Mouse (Mus musculus): ENCODE results near the gene Osbpl2. TPM values are rescaled to one million over a fixed set of nuclear protein-coding genes. Genes with fewer than 3 reads are reported as not detected.

Gene Osbpl2
- total RNA-seq, 2 experiments from 2014 or later, result 35.1 to 37.2 TPM

DNA sequence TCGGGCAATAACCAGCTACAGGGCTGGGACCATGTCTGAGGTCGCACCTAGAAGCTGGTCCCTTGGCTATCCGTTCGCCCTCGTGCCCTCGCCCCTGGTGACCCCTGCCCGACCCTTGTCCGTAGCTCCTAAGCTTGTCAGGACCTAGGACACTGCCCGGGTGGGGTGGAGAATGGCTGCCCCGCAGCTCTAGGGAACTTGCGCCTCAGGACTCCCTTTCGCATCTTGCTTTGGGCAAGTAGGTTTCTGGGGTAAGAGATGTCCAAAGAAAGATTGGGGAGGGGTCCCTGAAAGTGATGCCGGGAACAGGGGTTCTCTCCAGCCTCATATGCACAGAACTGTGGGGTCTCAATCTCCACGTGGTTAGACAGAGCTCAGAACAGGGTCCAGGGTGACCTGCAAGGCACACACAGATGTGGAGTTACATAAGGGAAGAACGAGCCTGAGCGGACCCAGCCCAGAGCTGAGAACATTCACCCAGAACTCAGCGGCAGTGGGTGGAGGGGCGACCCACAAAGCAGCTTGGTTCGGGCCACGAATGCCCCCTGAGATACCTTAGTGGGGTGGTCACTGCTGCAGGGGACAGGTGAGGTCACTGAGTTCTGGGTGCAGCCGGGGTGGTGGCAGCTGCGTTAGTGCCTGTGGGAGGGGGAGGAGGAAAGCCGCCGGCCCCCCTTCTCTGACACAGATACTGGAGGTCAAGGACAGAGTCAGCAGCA is 14.3 kb upstream of the Osbpl2 start:
- DNase-seq (ENCODE audit: low spot score in 2 of 2), result no peak

DNA sequence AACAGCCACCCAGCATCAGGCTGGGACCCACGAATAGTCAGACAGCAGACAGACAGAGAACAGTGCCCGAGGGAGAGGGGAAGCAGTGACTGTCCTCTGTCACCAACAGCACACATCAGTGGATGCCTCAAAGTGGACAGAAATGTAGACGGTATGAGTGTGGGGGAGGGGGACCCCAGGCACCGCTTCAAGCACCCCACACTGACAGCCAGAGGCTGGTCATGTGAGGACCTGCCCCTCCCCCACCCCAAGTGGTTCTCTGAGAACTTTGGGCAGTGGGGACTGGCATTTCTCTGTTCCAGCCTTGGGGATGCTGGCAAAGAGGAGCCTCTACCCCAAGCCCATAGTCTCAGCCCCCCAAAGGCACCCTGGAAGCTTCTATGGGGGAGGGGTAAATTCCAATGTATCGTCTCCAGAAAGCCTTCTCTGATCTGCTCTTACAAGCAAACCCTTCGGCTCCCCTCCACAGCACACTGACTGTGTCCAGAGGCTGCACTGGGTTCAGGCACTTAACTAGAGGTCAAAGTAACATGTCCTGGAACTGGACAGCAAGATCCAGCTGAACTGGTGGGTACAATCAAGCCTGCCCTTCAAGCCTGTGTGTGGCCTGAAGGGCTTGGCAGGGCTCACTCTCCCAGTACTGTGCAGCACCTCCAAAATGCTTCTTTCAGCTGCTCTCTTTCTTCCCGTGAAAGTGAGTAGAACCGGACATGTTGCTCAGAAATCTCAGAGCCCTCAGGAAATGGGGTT is 13.5 kb upstream of the Osbpl2 start:
- DNase-seq (ENCODE audit: low spot score in 2 of 2), result no peak

DNA sequence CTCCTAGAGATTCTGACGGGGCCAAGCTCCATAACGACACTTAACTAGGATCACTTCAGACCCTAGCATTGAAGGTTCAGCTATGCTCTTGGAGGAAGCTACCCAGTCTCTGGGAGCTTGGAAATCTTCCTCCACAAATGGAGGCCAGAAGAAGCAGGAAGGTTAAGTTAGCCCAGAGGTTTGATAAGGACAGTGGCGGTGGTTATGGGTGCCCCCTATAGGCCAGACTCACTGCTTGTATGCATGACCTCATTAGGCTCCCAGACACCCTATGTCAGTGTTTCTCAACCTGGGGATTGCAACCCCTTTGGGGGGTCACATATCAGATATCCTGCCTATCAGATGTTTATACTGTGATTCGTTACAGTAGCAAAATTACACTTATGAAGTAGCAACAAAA is 12.0 kb upstream of the Osbpl2 start:
- DNase-seq (ENCODE audit: low spot score in 2 of 2), result no peak

DNA sequence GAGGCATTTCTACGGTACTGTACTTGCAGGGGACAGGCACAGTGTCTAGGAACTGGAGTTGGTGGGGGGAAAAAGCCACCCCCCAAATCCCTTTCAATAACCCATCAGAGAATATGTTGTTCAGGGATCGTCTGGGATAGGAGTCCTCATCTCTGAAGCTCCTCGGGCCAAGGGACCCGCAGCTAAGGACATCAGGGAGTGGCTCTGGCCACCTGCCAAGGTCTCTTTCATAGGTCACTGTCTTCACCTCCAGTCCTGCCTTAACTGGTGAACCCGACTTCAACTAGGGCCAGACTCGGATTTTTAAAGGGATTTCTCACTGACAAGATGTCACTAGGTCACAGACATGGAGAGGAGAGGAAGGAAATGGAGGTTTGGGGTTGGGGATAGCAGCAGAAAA is 10.8 kb upstream of the Osbpl2 start:
- DNase-seq (ENCODE audit: low spot score in 2 of 2), result no peak

DNA sequence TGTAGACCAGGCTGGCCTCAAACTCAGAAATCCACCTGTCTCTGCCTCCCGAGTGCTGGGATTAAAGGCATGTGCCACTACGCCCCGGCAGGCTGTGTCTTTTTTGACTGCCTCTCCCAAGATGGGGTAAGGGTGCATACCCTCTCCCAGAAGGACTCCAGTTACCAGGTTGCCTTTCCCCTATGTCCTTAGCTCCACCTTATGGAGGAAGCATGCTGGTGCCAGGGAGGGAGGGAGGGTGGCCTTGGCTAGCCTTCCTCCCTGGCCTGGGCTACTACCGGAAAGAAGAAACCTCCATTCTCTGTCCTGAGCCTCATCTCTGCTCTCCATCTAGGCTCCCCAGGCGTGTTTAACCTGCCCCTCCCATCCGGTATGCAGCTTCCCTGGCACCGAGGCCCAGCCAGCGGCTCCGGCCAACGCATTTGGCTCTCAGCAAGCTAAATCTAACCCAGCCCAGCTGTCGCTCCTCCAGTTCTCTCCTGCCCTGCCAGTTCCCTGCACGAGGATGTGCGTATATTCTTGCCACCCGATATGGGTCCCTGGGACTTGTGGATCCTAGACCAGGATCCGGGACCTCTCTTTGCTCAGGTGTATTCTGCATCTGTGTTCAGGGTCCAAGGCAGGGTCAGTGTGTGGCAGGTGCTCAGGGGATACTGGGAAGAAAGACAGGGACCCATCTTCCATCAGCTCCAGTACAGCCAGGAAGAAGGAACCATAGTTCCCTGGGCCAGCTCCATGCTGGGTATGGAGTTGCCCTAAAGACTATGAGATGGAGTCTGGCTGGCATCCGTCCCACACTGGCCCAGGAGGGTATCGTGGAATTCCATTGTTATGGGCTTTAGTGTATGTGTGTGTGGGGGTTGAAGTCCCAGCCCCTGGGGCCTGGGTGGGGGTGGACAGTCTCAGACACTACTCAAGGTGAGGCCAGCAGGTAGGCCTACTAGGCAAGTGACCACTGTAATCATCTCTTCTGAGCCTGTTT is 4.9 kb upstream of the Osbpl2 start:
- DNase-seq (ENCODE audit: low spot score in 2 of 2), result no peak

DNA sequence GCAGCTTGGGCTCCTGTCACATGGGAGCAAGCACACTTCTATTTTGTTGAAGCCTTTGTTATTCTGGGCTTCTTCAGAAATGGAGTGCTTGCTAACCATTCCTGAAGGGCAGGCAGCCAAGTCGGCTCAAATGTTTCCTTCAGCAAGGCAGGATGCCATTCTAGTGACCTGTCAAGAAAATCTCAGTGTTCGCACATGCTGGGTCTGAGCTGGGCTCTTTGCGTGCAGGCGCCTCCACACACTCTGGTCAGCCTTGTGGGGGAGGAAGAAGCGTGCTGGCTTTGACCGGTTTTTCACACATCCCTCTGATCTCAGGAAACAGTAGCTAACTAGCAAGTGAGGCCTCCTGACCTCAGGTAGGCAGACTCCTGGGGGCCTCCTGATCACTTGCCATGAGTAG is 3.8 kb upstream of the Osbpl2 start:
- DNase-seq (ENCODE audit: low spot score in 2 of 2), result no peak

DNA sequence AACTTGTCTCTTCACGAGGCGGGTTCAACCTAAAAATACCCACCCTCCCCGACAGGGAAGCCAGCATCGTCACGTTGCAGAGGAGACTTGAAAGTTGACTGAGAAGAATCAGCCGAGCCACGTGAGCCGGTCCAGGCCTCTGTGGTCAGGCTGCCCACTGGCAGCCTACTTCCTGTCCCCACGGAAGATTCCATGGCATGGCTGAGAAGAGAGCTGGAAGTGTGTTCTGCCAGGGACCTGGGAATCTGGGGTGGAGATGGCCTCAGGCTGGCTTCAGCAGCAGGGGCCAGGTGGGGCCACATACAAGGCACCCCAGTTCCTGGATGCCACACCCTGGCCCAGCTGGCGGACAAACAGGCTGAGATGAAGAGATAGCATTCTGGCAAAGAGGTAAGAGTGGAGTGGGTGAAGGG is 3.0 kb upstream of the Osbpl2 start:
- no peak for DNase-seq (ENCODE audit: low spot score in 2 of 2)

DNA sequence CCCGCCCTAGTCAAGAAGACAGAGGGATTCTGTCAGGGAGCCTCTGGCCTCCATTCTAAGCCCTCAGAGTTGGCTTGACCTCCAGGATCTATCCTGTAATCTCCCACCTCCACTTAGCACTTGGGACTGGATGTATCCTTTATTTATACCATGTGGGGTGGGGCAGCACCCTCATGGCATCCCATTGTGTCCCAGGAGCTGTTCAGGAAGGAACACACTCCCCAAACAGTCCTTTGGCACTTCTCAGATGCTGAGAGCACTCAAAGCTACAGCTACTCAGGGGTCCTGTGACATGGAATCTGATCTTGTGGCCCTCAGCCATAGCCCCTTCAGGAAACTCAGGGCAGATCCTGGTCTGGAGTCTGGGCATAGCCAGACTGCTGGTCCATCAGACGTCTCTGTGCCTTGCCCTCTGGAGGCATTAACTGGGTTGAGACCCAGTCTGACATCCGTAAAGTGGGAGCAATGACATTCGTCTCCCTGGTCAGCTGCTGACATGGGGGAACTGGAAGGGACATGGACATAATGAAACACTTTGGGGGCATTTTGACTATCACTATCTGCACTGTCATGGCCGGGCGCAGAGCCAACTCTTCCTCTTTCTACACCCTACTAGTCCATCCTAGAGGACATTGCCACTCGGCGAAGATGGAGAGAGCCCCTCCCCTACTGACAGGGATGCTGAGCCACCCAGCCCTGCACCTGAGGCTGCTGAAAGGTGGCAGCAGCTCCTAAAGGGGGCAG is 2.2 kb upstream of the Osbpl2 start:
- no peak for DNase-seq (ENCODE audit: low spot score in 2 of 2)

DNA sequence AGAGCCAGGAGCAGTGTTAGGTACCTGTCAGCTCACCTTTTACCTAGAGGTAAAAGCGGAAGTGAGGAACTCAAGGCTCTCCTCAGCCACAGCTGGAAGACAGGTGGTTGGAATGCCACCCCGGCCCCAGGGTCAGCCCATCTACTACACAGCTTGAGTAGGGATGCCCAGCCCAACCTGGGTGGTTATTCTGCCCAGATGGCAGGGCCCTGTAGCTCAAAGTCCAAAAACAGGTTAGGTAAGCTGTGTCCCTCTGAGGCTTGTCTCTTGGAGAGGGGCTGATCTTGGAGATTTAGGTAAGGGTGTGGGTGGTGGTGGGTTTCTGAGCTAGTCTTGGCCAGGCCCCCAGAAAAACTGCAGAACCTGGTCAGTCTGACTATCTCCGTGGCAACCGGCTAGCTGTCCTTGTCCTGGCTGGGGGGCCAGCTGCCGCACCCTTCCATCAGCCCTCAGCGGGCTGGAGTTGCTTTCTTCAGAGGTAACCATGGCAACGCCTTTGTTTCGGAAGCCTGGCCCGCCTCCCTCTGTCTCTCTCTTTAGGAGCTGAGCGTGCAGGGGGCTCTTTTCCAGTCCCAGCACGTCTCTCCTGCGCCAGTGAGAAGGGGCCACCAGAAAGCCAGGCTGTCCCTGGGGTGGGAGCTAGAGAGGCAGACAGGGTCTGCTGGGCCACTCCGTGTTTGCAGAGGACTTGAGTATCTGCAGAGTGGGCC is 1.5 kb upstream of the Osbpl2 start:
- no peak for DNase-seq (ENCODE audit: low spot score in 2 of 2)

DNA sequence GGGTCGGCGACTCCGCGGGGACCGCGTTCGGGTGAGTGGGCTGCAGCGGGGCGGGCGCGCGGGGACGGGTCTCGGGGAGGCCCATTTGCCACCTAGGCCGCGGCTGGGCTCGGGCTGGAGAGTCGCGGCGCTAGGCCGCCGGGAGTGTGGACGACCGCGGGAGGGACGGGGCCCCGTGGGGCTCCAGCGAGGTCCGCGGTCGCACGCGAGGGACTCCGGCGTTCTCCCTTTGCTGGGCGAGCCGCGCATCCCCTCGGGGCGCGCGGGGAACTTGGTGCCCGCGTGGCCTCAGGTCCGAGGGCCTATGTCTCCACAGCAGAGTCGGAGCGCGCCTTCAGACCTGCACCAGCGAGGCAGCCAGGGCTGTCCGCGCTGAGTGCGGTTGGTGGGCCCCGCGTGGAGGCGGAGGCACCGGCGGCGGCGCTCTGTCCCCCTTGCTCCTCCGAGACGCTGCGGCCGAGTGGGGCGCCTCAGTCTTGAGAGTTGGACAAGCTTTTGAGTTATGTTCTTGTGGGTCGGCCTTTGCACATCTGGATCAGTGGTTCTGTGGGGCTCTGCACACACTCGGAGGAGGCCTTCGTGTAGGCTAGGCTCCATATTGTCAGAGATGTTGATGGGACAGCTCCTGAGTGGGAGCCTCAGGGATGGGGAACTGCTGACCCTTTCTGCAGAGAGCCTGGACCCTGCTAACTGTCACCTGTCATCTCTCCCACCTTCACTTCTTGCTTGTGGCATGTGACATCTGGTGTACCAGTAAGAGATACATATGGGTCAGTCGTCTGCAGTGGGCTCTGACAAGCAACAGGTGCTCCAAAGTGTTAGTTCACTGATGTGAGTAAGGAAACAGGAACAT is 559 bp downstream of the Osbpl2 start:
- no peak for DNase-seq (ENCODE audit: low spot score in 2 of 2)

DNA sequence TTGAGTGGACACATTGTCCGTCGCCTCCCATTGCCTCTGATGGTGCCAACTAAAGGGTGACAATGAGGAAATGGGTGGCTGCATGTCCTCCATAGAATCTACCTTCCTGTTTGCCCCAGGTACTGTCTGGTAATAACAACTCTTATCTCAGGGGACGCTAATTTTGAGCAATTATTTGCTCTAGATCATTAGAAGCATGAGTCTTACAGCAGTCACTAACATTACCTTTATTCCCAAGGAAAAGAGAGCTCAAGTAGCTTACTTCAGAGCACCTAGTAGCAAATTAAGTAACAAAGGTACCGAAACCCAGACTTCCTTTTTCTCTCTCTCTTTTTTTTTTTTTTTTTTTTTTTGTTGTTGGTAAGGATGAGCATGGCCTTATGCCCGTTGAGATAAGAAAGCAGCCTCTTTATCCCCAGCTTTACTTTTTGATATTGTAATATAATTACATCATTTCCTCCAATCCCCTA is 1.2 kb downstream of the Osbpl2 start:
- DNase-seq (ENCODE audit: low spot score in 2 of 2), result no peak

DNA sequence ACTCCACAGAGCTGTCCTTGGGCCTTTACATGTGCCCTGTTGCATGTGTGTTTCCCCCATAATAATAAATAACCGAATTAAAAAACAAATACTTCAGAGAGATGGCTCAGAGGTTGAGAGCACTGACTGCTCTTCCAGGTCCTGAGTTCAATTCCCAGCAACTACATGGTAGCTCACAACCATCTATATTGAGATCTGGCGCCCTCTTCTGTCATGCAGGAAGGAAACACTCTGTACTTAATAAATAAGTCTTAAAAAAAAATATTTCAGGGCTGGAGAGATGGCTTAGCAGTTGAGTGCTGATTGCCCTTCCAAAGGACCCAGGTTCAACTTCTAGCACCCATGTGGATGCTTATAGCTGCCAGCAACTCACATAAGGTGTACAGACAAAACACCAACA is 5.1 kb downstream of the Osbpl2 start:
- DNase-seq (ENCODE audit: low spot score in 2 of 2), result no peak

DNA sequence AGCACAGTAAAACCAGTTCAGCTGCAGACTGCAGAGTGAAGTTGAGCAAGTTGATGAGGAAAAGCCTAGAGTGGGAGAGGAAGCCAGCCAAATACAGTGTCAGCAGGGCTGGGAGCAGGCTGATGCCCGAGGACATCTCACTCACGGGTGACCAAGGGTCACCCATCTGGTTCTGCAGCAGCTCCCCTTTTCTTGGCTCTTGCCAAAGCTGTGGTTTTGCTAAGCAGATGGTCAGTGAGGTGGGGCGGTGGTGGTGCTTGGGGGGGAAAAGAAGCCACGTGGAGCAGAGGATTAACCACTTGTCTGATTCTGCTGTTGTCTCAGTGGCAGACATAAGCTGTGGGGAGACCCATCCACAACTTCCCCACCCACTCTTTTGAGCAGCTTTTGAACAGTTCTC is 7.1 kb downstream of the Osbpl2 start:
- DNase-seq (ENCODE audit: low spot score in 2 of 2), result no peak

DNA sequence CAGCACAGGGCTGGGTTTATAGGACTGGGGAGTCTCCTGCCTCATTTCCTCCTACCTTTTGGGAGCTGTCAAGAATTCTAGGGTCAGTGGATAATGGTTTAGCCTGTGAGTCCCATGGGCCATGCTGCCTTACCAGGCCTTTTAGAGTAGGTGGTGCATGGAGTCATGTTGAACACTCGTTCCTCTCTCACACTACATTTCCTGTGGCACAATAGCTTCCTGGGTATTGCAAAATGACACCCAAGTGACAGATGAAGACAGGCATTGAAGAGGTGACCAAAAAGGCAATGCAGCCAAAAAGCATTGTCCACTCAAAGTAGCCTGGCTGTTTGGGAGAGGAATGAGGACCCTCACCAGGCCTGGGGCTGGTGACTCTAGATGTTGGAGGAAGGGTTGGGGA is 8.6 kb downstream of the Osbpl2 start:
- no peak for DNase-seq (ENCODE audit: low spot score in 2 of 2)

DNA sequence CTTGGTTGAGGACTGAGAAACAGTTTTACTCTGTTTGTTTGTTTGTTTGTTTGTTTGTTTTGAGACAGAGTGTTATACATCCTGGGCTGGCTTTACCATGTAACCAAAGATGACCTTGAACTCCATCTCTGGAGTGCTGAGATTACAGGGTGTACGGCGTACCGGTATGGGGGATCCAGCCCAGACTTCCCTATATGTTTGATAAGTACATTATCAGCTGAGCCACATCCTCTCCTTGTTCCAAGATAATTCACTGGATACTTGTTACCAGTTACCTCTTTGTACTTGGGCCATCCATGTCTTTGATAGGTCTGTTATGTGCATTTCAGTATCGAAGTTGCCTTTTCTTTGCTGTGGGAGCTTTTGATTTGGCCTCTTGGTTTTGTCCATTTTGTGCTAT is 14.1 kb downstream of the Osbpl2 start:
- no peak for DNase-seq (ENCODE audit: low spot score in 2 of 2)

DNA sequence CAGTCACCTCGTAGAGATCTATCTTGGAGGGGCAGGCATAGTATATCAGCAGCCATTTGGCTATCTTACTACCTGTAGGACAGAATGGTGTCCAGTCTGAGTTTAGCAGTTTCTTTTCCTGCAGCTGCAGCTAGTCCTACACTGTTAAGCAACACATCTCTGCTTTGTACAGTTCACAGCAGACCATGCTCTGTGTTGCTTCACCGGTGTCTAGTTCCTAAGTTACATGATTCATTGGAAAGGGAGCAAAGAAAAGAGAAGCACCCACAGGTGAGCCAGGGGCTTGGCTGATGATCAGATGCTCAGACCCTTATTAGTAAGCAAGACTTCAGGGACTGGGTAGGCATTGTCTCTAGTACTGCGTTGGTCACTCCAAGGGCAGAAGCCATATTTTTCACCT is 14.8 kb downstream of the Osbpl2 start:
- no peak for DNase-seq (ENCODE audit: low spot score in 2 of 2)

DNA sequence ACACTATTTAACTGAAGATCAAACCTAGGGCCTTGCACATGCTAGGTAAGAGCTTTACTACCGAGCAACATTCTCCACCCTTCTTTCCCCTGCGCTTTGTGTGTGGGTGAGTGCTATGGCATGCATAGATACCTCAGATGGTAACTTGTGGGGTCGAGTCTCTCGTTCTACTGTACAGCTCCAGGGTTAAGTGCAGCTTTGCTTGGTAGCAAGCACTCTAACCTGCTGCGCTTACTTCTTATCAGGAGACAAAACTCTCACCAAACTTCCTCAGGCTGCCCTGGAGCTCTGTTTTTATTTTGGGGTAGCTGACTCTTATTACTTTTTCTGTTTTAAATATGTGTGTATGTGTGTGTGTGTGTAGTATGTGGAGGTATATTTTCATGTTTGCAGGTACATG is 16.3 kb downstream of the Osbpl2 start:
- no peak for DNase-seq (ENCODE audit: low spot score in 2 of 2)

DNA sequence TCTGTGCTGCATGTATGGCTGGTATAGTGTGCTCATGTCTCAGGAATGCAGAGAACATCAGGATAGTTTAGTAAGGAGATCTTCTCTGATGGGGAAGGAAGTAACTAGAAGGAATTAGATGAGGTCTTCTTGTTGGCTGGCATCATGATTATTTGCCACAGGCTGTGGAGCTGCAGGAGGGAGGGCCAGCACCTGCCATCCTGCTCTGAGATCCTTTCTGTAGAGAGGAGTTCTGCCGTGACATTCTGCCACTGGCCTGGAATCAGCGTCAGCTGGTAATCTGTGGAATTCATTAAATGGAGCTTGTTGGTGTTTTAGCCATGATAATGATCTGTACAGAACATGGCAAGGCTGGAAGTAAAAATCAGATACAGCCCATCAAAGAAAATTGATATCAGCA is 27.0 kb downstream of the Osbpl2 start:
- no peak for DNase-seq (ENCODE audit: low spot score in 2 of 2)

DNA sequence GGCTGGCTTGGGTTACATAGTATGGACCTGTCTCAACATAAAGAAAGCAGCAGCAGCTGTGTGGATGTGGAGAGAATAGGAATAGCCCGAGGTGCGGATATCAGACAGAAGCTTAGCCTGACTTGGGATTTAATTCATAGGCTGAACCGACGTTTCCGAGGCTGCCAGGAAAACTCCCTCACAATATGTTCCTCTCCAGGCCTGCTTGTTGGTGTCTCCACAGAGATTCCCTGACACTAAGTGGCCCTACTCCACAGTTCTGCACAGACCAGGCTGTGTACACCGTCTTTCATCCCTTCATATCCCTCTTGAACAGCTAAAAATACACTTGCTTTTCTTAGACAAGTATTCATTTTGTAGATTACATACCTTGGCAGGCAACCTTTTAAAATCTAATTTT is 28.3 kb downstream of the Osbpl2 start:
- DNase-seq (ENCODE audit: low spot score in 2 of 2), result no peak
